Mouse (Mus musculus) adrenal gland, adult 18-20 months (tissue): ENCODE data around the gene Krtap4-6. TPM values are rescaled to one million over a fixed set of nuclear protein-coding genes. Genes with fewer than 3 reads are reported as not detected.

ENCODE experiments used
- total RNA-seq, 2 experiments: library from RNA; stranded (reverse); gene quantifications; 1 replicate in 1 of 2; 2 replicates in 1 of 2; pipeline ENCODE4 v1.2.3; 2021

Krtap4-6 gene
- total RNA-seq, 2 experiments from 2014 or later: not detected

Other genes with a start within 250 kb of the Krtap4-6 start
- gene Krt12, start 243.7 kb downstream of the Krtap4-6 start, total RNA-seq: not detected
- gene Krt20, start 227.8 kb downstream of the Krtap4-6 start, total RNA-seq: under 1 TPM in 1 of 2 experiments, not detected in 1; 0.16 TPM
- gene Krt23, start 172.8 kb downstream of the Krtap4-6 start, total RNA-seq: not detected
- gene Krt39, start 144.6 kb downstream of the Krtap4-6 start, total RNA-seq: not detected
- gene Krt40, start 122.8 kb downstream of the Krtap4-6 start, total RNA-seq: not detected
- gene Krtap3-3, start 115.1 kb downstream of the Krtap4-6 start, total RNA-seq: not detected
- gene Krtap3-2, start 109.1 kb downstream of the Krtap4-6 start, total RNA-seq: not detected
- not detected for gene Gm11939, start 106.5 kb downstream of the Krtap4-6 start, total RNA-seq
- not detected for gene Krtap3-1, start 99.3 kb downstream of the Krtap4-6 start, total RNA-seq
- not detected for gene Krtap1-5, start 84.9 kb downstream of the Krtap4-6 start, total RNA-seq
- not detected for gene Krtap1-4, start 82.3 kb downstream of the Krtap4-6 start, total RNA-seq
- not detected for gene Krtap1-3, start 74.6 kb downstream of the Krtap4-6 start, total RNA-seq
- not detected for gene Krtap9-3, start 67.9 kb downstream of the Krtap4-6 start, total RNA-seq
- not detected for gene Gm11938, start 62.7 kb downstream of the Krtap4-6 start, total RNA-seq
- gene Gm11937, start 55.8 kb downstream of the Krtap4-6 start, total RNA-seq: not detected
- gene Krtap2-4, start 51.1 kb downstream of the Krtap4-6 start, total RNA-seq: not detected
- not detected for gene Gm11562, start 45.5 kb downstream of the Krtap4-6 start, total RNA-seq
- gene Krtap4-1, start 37.7 kb downstream of the Krtap4-6 start, total RNA-seq: not detected
- not detected for gene Krtap4-2, start 30.9 kb downstream of the Krtap4-6 start, total RNA-seq
- gene Krtap4-7, start 21.9 kb downstream of the Krtap4-6 start, total RNA-seq: not detected
- gene Gm11555, start 15.7 kb downstream of the Krtap4-6 start, total RNA-seq: not detected
- gene Gm11563, start 7.0 kb downstream of the Krtap4-6 start, total RNA-seq: not detected
- not detected for gene Gm14190, start 24.8 kb upstream of the Krtap4-6 start, total RNA-seq
- gene Gm14180, start 68.3 kb upstream of the Krtap4-6 start, total RNA-seq: not detected
- not detected for gene Gm11595, start 107.0 kb upstream of the Krtap4-6 start, total RNA-seq
- gene Krtap4-8, start 114.7 kb upstream of the Krtap4-6 start, total RNA-seq: not detected
- gene Krtap4-9, start 119.2 kb upstream of the Krtap4-6 start, total RNA-seq: not detected
- gene Gm11596, start 127.5 kb upstream of the Krtap4-6 start, total RNA-seq: not detected
- not detected for gene Gm11569, start 133.0 kb upstream of the Krtap4-6 start, total RNA-seq
- gene Gm11554, start 138.5 kb upstream of the Krtap4-6 start, total RNA-seq: not detected
- not detected for gene Krtap4-13, start 143.9 kb upstream of the Krtap4-6 start, total RNA-seq
- not detected for gene Gm11564, start 149.7 kb upstream of the Krtap4-6 start, total RNA-seq
- not detected for gene 2300003K06Rik, start 172.1 kb upstream of the Krtap4-6 start, total RNA-seq
- gene Krtap4-16, start 185.6 kb upstream of the Krtap4-6 start, total RNA-seq: not detected
- not detected for gene Gm11568, start 192.0 kb upstream of the Krtap4-6 start, total RNA-seq
- gene Gm11559, start 198.5 kb upstream of the Krtap4-6 start, total RNA-seq: not detected
- gene Krtap9-1, start 207.4 kb upstream of the Krtap4-6 start, total RNA-seq: not detected
- gene Gm11567, start 213.2 kb upstream of the Krtap4-6 start, total RNA-seq: not detected
- not detected for gene Krtap31-1, start 242.0 kb upstream of the Krtap4-6 start, total RNA-seq
- not detected for gene Gm11565, start 248.8 kb upstream of the Krtap4-6 start, total RNA-seq